Mouse (Mus musculus) midbrain, embryonic 16.5 days (tissue): ENCODE data around the gene Kcmf1. TPM values are rescaled to one million over a fixed set of nuclear protein-coding genes. Genes with fewer than 3 reads are reported as not detected.
"Not testable (repeated sequence)": the region's sequence is repeated elsewhere in the genome, so short reads cannot be mapped to it uniquely, and the experiment has no call there.

Source experiments
- ATAC-seq: fragments of 200-750 bp; cut with Nextera tagmentation; 2 replicates; pipeline ENCODE4 v1.8.0; 2017; ENCODE audit warnings: moderate TSS enrichment
- H3K27ac ChIP-seq: fragments of 300-500 bp; sonication (generic); 2 replicates; pipeline ENCODE4 v1.5.1; 2014; ENCODE audit warnings: mild to moderate bottlenecking, low read length, mixed read lengths
- H3K27me3 ChIP-seq: fragments of 300-500 bp; sonication (generic); 2 replicates; pipeline ENCODE4 v1.6.1; 2014; ENCODE audit warnings: low read depth, low read length, mixed read lengths; ENCODE audit not compliant: control insufficient read depth, insufficient read depth
- H3K36me3 ChIP-seq: fragments of 300-500 bp; sonication (generic); 2 replicates; pipeline ENCODE4 v1.6.1; 2014; ENCODE audit warnings: mild to moderate bottlenecking, low read length, moderate library complexity, mixed read lengths; ENCODE audit not compliant: control insufficient read depth, insufficient read depth
- H3K4me1 ChIP-seq: fragments of 300-500 bp; sonication (generic); 2 replicates; pipeline ENCODE4 v1.6.1; 2014; ENCODE audit warnings: mild to moderate bottlenecking, low read length, mixed read lengths; ENCODE audit not compliant: control insufficient read depth, insufficient read depth
- H3K4me2 ChIP-seq: fragments of 300-500 bp; sonication (generic); 2 replicates; pipeline ENCODE4 v1.6.1; 2014; ENCODE audit warnings: mild to moderate bottlenecking, low read length, mixed read lengths
- H3K4me3 ChIP-seq: fragments of 300-500 bp; sonication (generic); 2 replicates; pipeline ENCODE4 v1.5.1; 2014; ENCODE audit warnings: low read depth, mild to moderate bottlenecking, low read length, moderate library complexity, mixed read lengths
- H3K9ac ChIP-seq: fragments of 300-500 bp; sonication (generic); 2 replicates; pipeline ENCODE4 v1.6.1; 2014; ENCODE audit warnings: low read depth, low read length, mixed read lengths
- H3K9me3 ChIP-seq: fragments of 300-500 bp; sonication (generic); replicated peaks from 2 replicates; pipeline ENCODE4 v1.6.1; 2014; ENCODE audit warnings: mild to moderate bottlenecking, low read length, mixed read lengths; ENCODE audit not compliant: control insufficient read depth, poor library complexity, severe bottlenecking
- WGBS: fragments of 180-500 bp; shearing (Covaris S2); extraction: QIAGEN DNeasy Blood & Tissue Kit; methylation state at CpG from one replicate; pipeline ENCODE4 v1.1.7; 2014; 5-methylcytosine and 5-hydroxymethylcytosine counted together
- polyA plus RNA-seq: library from polyadenylated mRNA; unstranded; fragments of >200 nt; fragmentation: Nextera tagmentation; extraction: Ambion mirVana; gene quantifications from 2 replicates; pipeline ENCODE4 v1.2.1, GENCODE M21; 2015

Gene Kcmf1
- polyA plus RNA-seq, 1 experiment from 2014 or later = 29.7 TPM

DNA sequence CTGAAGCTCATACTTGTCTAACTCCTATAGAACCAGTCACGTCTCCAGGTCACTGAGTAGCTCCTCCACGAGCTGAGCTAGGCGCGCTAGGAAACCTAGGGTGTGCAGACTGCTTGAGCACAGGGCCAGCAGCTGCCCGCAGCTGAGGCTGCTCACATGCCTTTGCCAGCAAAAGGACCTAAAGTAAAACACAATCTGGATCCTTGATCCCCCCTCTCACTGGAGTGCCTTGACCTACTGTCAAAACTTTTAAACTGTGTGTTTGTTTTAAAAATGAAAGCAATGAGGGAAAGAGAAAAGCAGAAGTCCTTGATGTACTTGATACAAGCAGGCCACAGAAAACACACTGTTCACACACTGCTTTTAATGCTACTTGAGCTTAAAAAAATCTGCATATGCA lies 31.1 kb downstream of the Kcmf1 start:
- Histone ChIP-seq H3K27ac (no peak overlapping the region), H3K27me3 (no peaks in the 10 kb centered on the region)

DNA sequence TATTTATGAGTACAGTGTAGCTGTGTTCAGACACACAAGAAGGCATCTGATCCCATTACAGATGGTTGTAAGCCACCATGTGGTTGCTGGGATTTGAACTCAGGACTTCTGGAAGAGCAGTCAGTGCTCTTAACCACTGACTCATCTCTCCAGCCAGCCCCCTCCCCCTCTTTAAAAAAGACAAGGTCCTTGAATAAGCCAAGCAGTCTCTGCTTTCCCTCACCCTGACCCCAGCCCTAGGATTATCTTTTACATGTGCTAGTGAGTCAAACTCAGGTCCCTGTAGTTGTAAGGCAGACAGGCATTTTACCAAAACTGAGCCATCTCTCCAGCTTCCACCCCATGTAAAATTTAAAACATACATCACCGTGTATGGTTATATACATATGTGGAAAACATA lies 32.0 kb downstream of the Kcmf1 start:
- Histone ChIP-seq H3K4me2 (no peak overlapping the region), H3K9ac (no peak overlapping the region), H3K4me1 (no peaks in the 10 kb centered on the region; the same call in 1 of the 2 replicates), H3K4me3 (no peak overlapping the region), H3K36me3 (no peaks in the 10 kb centered on the region), H3K27me3 (no peaks in the 10 kb centered on the region), H3K27ac (no peak overlapping the region), H3K9me3 (no peaks in the 10 kb centered on the region)
- no peak for ATAC-seq
- WGBS = 97% methylated on average over 1 of the region's 1 CpGs

More for the DNA sequence above, 31.1 kb downstream of the Kcmf1 start:
- Histone ChIP-seq H3K4me1 (no peaks in the 10 kb centered on the region; the same call in 1 of the 2 replicates), H3K4me3 (no peak overlapping the region), H3K9me3 (no peaks in the 10 kb centered on the region), H3K9ac (no peak overlapping the region), H3K4me2 (no peak overlapping the region), H3K36me3 (no peaks in the 10 kb centered on the region)
- ATAC-seq = no peak
- 88% methylated on average over 5 of the region's 5 CpGs for WGBS

DNA sequence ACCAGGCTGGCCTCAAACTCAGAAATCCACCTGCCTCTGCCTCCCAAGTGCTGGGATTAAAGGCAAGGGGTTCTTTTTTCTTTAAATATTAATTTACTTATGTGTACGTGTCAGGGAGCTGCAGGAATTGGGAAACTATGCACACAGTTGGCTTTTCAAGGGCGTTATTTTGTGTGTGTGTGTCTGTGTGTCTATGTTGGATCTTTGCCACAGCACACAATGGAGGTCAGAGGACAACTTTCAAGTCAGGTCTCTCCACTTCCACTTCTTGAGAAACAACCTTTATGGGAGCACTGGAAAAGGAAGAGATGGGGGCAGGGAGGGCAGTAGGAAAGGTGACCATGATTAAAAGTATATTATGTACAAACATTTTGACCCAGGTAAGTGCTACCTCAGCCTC lies 33.5 kb downstream of the Kcmf1 start:
- Histone ChIP-seq H3K9me3 (no peaks in the 10 kb centered on the region), H3K27me3 (no peaks in the 10 kb centered on the region), H3K27ac (no peak overlapping the region), H3K9ac (no peak overlapping the region), H3K4me2 (no peak overlapping the region), H3K4me3 (no peak overlapping the region), H3K4me1 (no peaks in the 10 kb centered on the region; the same call in 1 of the 2 replicates), H3K36me3 (no peaks in the 10 kb centered on the region)
- 87% methylated on average over 2 of the region's 2 CpGs for WGBS
- ATAC-seq = no peak

DNA sequence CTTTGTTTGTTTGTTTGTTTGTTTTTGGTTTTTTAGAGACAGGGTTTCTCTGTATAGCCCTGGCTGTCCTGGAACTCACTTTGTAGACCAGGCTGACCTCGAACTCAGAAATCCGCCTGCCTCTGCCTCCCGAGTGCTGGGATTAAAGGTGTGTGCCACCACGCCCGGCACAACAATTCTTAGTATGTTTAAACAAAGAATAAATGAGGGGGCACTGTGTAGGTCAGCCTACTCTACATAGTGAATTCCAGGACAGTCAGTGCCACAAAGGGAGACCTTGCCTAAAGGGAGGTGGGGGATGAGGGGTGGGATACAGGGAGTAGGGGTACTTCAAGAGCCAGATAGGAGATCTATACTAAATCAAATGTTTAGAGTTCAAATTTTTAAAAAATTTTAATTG lies 37.1 kb downstream of the Kcmf1 start:
- 99% methylated on average over 5 of the region's 5 CpGs for WGBS
- not testable (repeated sequence) for H3K27me3 ChIP-seq, H3K27ac ChIP-seq, H3K9me3 ChIP-seq, H3K36me3 ChIP-seq, H3K9ac ChIP-seq, H3K4me2 ChIP-seq, ATAC-seq, H3K4me1 ChIP-seq, H3K4me3 ChIP-seq

DNA sequence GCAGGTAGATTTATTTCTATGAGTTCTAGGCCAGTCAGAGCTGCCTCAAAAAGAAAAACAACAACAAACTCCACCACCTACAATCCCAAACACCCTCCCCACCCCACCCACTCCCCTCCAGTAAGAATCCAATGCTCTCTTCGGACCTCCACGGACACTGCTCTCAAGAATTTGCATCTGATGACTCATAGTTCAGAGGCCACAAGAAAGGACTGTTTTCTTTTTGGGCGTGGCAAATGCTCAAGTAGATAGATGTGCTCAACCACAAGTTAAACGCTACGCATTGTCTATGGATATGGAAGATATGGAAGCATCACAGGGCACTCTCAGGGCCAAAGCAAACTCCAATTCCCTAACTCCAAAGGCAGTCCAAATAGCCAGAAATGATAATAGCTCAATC lies 45.5 kb downstream of the Kcmf1 start:
- H3K4me2 ChIP-seq = no peak overlapping the region

DNA sequence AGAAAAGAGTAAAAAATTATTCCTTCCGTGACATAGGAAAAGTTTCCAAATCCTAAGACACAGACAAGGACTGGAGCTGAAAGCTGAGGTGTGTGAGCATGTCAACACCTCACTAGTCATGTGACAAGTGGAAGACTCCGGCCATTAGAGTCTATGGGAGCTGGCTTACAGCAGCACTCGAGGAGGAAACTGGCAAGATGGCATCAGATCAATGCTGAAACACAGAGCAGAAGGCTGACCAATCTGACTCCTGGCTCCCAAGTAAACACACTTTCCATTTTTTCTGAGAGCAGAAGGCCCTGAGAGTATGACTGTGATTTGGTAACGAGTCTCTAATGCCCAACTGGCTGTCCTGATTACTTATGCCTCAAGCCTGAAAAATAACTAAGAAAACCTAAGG lies 47.6 kb downstream of the Kcmf1 start:
- no peak overlapping the region for H3K9ac ChIP-seq
- no peaks in the 10 kb centered on the region for H3K27me3 ChIP-seq
- H3K4me3 ChIP-seq = no peak overlapping the region
- no peaks in the 10 kb centered on the region for H3K4me1 ChIP-seq
- no peak for ATAC-seq
- peaks cover 9% of the 10 kb centered on the region for H3K36me3 ChIP-seq
- H3K4me2 ChIP-seq = no peak overlapping the region
- no peaks in the 10 kb centered on the region; the same call in 1 of the 2 replicates for H3K9me3 ChIP-seq
- 81% methylated on average over 4 of the region's 4 CpGs for WGBS
- no peak overlapping the region for H3K27ac ChIP-seq

More for the DNA sequence above, 45.5 kb downstream of the Kcmf1 start:
- Histone ChIP-seq H3K9me3 (no peaks in the 10 kb centered on the region; the same call in 1 of the 2 replicates), H3K36me3 (peaks cover 3% of the 10 kb centered on the region), H3K9ac (no peak overlapping the region), H3K27me3 (no peaks in the 10 kb centered on the region), H3K27ac (no peak overlapping the region), H3K4me1 (no peaks in the 10 kb centered on the region), H3K4me3 (no peak overlapping the region)
- WGBS = 92% methylated on average over 5 of the region's 5 CpGs
- no peak for ATAC-seq

DNA sequence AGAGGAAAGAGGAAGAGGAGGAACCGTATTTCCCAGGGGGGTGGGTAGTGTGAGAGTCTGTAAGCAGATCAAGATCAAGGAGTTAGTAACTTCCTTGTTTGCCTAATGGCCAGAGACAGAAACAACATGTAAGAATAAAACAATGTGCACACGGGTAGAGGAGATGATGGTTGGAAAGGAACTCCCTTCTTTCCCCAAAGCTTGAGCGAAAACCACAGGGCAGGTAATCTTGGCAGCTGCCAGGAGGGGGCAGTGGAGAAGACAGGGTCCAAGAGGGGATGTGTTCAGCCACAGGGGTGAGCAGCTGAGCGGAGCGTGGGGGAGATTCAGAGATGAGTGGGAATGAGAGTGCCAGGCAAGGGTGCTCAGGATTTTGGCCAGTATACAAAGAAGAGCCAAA lies 48.1 kb downstream of the Kcmf1 start:
- no peak overlapping the region for H3K4me3 ChIP-seq
- H3K9me3 ChIP-seq = no peaks in the 10 kb centered on the region; the same call in 1 of the 2 replicates
- H3K27ac ChIP-seq = no peak overlapping the region
- no peak for ATAC-seq
- H3K36me3 ChIP-seq = peaks cover 8% of the 10 kb centered on the region
- H3K4me2 ChIP-seq = no peak overlapping the region
- no peak overlapping the region for H3K9ac ChIP-seq
- WGBS = 75% methylated on average over 5 of the region's 5 CpGs
- H3K27me3 ChIP-seq = no peaks in the 10 kb centered on the region
- no peaks in the 10 kb centered on the region for H3K4me1 ChIP-seq

DNA sequence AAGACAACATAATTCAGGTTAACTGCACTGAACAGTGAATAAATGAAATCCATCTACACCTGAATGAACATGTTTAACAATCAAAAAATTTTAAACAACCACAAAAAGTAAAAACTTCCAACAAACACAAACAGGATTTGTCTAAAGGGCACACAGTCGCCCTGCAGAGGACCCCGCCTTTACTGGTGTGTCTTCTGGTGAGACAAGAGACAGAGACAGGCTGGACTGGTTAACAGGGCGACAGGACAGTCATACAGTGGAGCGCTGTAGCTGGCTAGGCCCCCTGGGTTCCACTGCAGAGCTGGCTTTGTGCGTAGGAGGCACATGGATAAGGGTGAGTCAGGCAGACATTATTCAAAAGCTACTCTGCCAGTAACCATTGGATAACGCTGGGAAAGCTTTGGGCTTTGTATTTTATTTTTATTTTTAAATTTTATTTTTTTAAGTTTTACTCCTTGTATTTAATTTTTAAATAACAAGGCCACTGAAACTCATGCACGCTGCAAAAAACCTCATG lies 57.7 kb downstream of the Kcmf1 start:
- H3K9ac ChIP-seq = no peak overlapping the region
- H3K9me3 ChIP-seq = no peaks in the 10 kb centered on the region
- H3K27me3 ChIP-seq = no peaks in the 10 kb centered on the region
- WGBS = 92% methylated on average over 7 of the region's 7 CpGs
- peaks cover 34% of the 10 kb centered on the region for H3K36me3 ChIP-seq
- no peaks in the 10 kb centered on the region for H3K4me1 ChIP-seq
- H3K27ac ChIP-seq = no peak overlapping the region
- ATAC-seq = no peak; the same call in 1 of the 2 replicates
- H3K4me3 ChIP-seq = no peak overlapping the region
- H3K4me2 ChIP-seq = no peak overlapping the region

DNA sequence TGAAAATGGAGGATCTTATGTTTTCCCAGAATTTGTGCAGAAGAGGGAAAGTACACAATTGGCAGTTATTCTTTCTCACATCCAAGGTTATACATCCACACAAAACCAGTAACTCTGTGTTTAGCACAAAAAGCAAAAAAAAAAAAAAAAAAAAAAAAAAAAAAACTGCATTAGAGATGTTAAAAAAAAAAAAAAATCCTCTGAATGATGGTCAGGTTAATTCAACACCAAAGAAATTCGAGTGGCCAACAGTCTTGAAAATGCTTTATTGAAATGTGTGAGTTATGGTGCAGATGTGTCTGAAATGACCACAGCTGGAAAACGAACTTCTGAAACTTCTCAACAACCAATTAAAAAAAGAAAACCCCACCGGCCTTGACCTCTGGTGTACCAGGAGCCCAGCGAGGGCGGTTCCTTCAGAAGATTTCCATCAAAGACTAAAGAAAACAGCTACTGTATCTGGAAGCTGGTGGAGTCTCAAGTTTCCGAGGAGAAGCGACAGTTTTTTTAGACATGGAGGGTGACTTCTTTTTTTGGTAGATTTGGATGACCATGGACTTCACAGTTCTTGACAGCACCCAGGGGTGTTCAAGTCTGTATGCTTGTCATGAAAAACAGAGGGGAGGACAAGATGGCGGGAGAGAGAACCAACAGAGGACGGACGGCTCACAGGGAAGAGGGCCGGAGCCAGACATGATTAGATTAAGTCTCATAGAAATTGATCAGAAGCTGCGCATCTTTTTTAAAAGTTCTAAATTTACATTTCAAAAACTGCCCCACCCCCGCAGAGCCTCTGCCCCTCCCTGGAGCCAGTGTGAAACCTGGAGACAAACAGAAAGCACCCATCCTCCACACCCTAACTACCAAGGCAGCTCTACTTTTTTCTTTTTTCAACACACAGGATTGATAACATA lies 58.7 kb downstream of the Kcmf1 start:
- H3K27ac ChIP-seq = no peak overlapping the region
- no peak overlapping the region for H3K4me2 ChIP-seq
- 92% methylated on average over 13 of the region's 13 CpGs for WGBS
- H3K36me3 ChIP-seq = peaks cover 26% of the 10 kb centered on the region
- H3K9ac ChIP-seq = no peak overlapping the region
- no peak for ATAC-seq
- no peak overlapping the region for H3K4me3 ChIP-seq
- H3K4me1 ChIP-seq = no peaks in the 10 kb centered on the region
- no peaks in the 10 kb centered on the region for H3K27me3 ChIP-seq
- H3K9me3 ChIP-seq = no peaks in the 10 kb centered on the region
